Mouse (Mus musculus): ENCODE measurements around the gene Izumo1r. TPM values are rescaled to one million over a fixed set of nuclear protein-coding genes. Genes with fewer than 3 reads are reported as not detected.

The Izumo1r gene
- not detected for total RNA-seq (2022)

GRCm38 (mm10) chr9:14903581-14904378 is at the start of gene Izumo1r:
Gene Izumo1r (minus strand): TSS chr9:14903949.
- DNase-seq (ENCODE audit: low spot score in 2 of 2) = no peak

- no peak for DNase-seq (ENCODE audit: low spot score in 2 of 2)
Measured at GRCm38 (mm10) chr9:14951072-14951471, 47.3 kb upstream of the Izumo1r start.

- no peak for DNase-seq (ENCODE audit: low spot score in 2 of 2)
Measured at GRCm38 (mm10) chr9:14948843-14949242, 45.1 kb upstream of the Izumo1r start.

- no peak for DNase-seq (ENCODE audit: low spot score in 2 of 2)
Measured at GRCm38 (mm10) chr9:14946677-14947076, 42.9 kb upstream of the Izumo1r start.

- DNase-seq (ENCODE audit: low spot score in 2 of 2) = no peak
Measured at GRCm38 (mm10) chr9:14945919-14946318, 42.2 kb upstream of the Izumo1r start.

GRCm38 (mm10) chr9:14942143-14942720 is 38.5 kb upstream of the Izumo1r start:
- DNase-seq (ENCODE audit: low spot score in 2 of 2) = no peak

- DNase-seq (ENCODE audit: low spot score in 2 of 2) = no peak
Measured at GRCm38 (mm10) chr9:14939610-14940009, 35.9 kb upstream of the Izumo1r start.

GRCm38 (mm10) chr9:14937308-14937707 is 33.6 kb upstream of the Izumo1r start:
- no peak for DNase-seq (ENCODE audit: low spot score in 2 of 2)

- no peak for DNase-seq (ENCODE audit: low spot score in 2 of 2)
Measured at GRCm38 (mm10) chr9:14934851-14935250, 31.1 kb upstream of the Izumo1r start.

GRCm38 (mm10) chr9:14931943-14932342 is 28.2 kb upstream of the Izumo1r start:
- DNase-seq (ENCODE audit: low spot score in 2 of 2) = no peak

GRCm38 (mm10) chr9:14931211-14931610 is 27.5 kb upstream of the Izumo1r start:
- DNase-seq (ENCODE audit: low spot score in 2 of 2) = no peak

- DNase-seq (ENCODE audit: low spot score in 2 of 2) = no peak
Measured at GRCm38 (mm10) chr9:14926593-14926992, 22.8 kb upstream of the Izumo1r start.

GRCm38 (mm10) chr9:14923625-14924024 is 19.9 kb upstream of the Izumo1r start:
- no peak for DNase-seq (ENCODE audit: low spot score in 2 of 2)

GRCm38 (mm10) chr9:14921971-14922560 is 18.3 kb upstream of the Izumo1r start:
- DNase-seq (ENCODE audit: low spot score in 2 of 2) = no peak

- DNase-seq (ENCODE audit: low spot score in 2 of 2) = no peak
Measured at GRCm38 (mm10) chr9:14921254-14921653, 17.5 kb upstream of the Izumo1r start.

- no peak for DNase-seq (ENCODE audit: low spot score in 2 of 2)
Measured at GRCm38 (mm10) chr9:14920608-14921007, 16.9 kb upstream of the Izumo1r start.

GRCm38 (mm10) chr9:14918825-14919668 is 15.3 kb upstream of the Izumo1r start:
- DNase-seq (ENCODE audit: low spot score in 2 of 2) = no peak

- DNase-seq (ENCODE audit: low spot score in 2 of 2) = no peak
Measured at GRCm38 (mm10) chr9:14917661-14918060, 13.9 kb upstream of the Izumo1r start.

- no peak for DNase-seq (ENCODE audit: low spot score in 2 of 2)
Measured at GRCm38 (mm10) chr9:14912037-14912436, 8.3 kb upstream of the Izumo1r start.

- no peak for DNase-seq (ENCODE audit: low spot score in 2 of 2)
Measured at GRCm38 (mm10) chr9:14909981-14910380, 6.2 kb upstream of the Izumo1r start.

- no peak for DNase-seq (ENCODE audit: low spot score in 2 of 2)
Measured at GRCm38 (mm10) chr9:14907816-14908415, 4.2 kb upstream of the Izumo1r start.
